Mouse (Mus musculus) lung, adult 18-20 months (tissue): ENCODE measurements at regions not wholly inside any gene's neighbourhood (a gene's known extent, or its start where the extent isn't known, plus 50 kb on each side); places are given as distances from the start of the nearest gene placed in this dataset.
A peak's percentile ranks its signal among the peaks of the same experiment; 100 is the strongest.

Experiments used
- DNase-seq, 2 experiments: peaks; one replicate each; pipeline ENCODE4 v3.0.0; 2022; ENCODE audit warnings: mixed read lengths in 2 of 2

DNA sequence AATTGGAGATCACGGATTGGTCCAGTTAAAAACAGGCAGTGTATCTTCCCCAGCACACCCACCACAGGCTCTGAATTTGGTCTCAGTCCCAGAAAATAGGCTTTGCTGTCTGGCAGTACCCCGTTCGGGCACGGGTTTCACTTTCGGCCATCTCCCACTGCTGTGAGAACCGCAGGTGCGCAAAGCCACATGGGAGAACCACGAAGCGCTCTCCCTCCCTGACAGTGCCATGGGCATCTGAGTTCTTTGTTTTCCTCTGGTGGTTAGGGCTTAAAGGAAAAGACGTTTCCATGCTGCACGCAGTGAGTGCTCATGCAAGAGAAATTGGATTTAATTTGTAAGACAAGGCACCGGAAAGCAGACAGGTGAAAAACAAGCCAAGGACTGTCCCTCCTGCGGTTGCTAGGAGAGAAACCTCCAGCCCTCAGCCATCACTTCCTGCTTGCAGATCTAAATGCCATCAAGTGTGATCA lies 441.3 kb upstream of the 3110018I06Rik start:
- DNase-seq = no peak

DNA sequence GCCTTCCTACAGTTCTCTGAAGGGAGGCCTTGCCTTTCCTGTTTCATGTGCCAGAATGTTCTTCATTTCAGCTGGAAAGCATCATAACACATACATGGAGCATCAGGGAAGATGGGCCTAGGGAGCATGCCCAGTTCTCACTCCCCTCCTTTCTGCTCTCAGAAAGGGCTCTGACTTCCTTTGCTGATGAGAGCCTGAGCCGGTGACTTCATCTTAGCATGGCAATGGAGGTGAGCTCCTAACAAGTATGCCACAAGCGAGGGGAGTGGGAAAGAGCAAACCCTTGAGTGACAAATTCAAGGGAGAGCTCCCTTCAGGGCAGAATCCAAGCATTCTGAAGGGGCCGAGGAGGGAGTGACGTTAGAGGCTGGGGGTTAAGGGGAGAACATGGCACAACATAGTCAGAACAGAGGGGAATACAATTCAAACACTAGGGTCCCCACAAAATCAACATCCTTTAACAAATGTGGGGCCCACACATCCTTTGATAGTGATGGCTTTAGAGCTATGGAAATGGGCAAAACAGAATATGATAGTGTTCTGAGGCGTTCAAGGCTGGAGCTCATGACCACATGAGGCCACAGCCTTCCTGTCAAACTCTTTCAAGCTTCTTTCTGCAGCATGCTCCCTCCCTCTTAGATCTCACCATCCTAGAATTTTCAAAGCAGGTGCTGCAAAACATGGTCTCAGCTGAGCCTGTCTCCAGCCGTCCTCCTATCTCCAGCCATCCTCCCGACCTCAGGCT lies 437.4 kb upstream of the 3110018I06Rik start:
- DNase-seq = no peak

DNA sequence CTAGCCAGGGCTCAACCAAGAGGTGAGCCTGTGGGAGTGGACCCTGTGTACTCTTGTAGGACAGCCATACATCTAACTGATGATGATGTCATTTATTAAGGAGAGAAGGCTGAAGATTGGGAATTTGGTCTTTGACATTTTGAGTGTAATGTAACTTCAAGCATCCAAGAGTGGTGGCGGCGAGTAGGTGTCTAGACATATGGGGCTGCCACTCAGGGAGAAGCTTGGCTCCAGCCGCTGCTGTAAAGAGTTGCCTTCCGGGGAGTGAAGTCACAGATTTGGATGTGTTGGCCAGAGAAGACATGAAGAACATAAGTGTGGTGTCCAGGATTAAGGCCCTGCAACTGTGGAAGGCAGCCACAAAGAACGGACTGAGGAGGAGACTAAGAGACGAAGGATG lies 436.3 kb upstream of the 3110018I06Rik start:
- no peak for DNase-seq

DNA sequence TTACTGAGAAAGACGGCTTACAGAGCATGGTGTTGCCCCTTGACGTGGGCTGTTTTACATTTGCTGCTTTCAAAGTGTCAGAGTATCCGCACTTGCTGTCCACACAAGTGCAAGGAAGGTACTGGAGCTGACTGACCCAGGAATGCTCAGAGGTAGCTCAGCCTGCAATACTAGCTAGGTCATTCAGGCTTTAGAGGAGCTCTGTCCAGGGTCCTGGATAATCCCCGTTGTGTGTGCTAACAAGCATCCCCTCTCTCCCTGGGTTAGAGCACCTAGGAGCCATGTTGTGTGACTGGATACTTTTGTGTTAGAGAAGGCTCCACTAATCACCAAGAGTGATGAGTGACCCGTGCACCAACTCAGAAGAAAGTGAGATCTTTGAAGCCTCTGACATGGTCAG lies 431.9 kb upstream of the 3110018I06Rik start:
- DNase-seq = no peak

DNA sequence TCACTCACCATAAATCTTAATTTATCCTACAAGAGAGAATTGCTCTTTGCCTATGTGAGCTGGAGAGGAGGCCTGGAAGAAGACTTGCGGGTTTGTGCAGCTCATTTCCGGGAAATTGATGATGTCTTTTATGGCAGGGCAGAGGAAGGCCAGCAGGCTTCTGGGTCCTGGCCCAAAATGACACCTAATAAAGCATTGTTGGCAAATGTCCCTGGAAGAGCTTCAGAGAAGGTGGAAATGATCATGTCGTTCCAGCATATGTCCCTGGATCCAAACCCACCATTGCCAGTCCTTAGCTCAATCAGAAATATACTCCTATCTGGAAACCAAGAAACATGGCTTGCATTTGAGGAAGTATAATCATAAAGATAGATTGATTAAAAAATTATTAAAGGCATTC lies 427.9 kb upstream of the 3110018I06Rik start:
- DNase-seq = no peak

DNA sequence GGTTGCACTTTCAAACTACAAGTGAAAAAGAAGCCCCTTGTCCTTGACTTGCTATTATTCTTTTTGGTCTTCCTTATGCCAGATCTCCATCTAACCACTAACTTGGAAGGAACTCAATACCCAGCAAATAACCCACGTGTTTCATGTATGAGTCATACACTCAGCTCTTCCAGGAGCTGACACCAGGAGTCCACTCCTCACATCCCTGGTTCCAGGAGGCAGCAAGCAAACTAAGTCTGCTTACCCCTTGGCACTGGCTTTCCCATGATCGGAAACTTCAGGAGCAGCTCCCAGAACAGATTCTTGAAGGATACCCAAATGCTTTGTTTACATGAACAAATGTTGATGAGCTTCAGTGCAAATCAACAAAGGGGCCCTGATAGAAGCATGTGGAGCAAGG lies 421.1 kb upstream of the 3110018I06Rik start:
- no peak for DNase-seq

DNA sequence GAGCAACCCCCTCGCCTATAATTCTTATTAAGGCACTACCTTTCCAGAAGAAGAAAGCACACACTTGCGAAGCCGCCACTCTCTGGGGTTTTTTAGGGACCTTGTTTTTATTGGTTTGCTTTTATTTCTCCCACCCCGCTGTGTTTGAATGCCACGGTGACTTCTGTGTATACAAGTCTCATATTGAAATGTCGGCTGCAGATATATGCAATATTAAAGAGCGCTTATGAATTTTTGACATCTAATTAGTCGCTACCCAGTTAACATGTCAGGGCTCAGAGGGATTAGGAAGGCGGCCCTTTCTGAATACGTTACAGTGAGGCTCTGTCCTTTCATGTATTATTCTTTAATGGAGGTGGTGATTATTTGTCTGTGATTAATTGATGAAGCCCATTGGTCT lies 405.9 kb upstream of the 3110018I06Rik start:
- no peak for DNase-seq

DNA sequence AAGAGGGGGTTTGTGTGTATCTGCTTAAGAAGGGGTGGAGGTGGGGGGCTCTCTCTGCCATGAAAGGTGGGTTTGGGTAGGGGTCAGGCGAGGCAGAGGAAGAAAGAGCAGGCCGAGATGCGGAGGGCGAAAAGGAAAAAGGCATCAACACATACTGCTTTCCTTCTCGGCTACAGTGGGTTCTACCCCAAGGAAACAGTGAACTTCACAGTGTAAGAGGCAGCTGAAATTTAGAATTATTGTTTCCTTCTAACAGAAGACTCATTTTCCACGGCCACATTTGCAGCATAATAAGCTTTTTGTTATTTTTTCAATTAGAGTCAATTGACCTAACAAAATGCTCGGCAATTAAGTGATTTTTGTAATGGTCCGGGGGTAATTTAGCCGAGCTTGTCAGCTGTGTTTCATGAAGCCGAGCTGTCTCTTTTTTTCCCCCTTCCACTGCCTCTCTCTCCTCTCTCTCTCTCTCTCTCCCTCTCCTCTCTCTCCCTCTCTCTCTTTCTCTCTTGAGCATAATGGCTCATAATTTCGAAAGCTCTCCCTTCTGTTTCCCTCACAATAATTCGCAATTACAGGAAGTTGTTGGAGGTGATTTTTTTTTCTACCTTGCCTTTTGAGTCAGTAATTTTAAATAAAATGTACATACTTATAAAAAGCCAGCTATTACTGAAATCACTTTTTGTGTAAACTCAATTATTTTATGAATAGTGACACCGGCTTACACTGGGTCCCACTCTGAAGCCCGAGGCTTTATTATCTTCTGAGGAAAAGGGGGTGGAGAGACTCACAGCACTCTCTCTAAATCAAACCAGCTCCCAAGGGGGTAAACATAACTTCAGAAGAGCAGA lies 403.1 kb upstream of the 3110018I06Rik start:
- DNase-seq = no peak

DNA sequence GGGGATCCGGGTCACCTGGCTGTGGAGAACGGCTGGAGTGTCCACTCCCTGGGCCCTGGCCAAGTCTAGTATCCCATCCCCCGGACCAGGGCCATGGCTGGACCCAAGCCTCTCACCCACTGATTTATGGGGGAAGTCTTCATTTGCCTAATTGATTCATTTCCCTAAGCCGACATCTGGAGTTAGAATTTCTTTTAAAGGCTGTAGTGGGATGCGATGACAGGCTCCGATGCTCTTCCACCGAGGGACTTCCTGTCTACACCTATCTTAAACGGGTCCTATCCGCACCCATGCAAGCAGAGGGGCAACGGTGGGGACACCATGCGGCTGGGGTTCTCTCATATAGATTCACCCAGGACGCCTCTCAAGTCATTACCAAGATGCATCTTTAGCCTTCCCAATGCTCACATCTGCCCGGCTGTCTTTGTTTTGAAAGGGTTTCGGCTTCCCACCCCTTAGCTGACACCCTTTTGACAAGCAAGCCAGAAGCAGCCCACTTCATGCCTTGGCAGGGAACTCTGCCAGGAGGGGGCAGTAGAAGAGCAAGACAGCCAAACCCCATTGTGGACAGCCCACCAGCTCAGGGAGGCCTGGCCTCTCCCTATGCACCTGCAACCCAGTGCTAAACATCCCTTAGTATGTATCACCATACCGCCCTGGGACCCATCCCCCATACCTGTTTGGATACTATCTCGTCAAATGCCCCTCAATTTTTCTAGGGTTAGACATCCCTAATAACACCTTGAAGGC lies 402.4 kb upstream of the 3110018I06Rik start:
- DNase-seq = peak in 1 of 2 experiments; percentile 4

DNA sequence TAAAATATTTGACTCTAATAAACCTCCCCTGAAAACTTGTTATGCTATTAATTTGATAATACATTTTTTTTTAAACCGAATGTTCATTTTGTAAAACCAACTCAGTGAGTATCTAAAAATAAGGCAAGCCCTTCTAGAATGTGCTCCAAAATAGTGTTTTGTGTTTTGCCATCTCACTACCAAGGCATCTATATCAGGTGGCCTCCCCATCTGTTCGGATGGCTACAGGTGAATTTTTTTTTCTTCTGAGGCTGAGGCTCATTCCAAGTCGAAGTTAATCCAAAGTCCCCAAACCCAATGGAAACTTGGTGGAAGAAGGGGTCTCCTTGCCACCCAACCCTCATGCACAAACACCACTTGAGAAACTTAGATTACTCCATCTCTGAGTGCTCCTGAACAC lies 396.3 kb upstream of the 3110018I06Rik start:
- DNase-seq = no peak

DNA sequence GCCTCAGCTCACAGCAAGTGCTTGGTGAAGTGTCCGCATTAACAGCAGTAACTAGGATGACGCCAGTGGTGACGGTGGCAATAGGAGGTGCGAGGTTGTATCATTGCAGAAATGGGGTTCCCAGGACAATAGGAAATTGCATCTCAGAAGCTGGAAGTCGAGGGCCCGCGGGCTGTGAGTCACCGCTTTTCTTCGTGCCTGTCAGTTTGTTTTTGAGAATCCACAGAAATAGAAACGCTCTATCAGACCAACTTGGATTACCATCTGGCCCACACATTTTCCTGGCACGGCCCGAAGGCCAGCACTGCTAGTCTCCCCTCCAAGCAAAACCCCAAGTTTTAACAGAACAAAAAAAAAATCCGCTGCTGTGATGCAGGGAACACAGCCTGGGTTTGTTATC lies 395.1 kb upstream of the 3110018I06Rik start:
- no peak for DNase-seq

DNA sequence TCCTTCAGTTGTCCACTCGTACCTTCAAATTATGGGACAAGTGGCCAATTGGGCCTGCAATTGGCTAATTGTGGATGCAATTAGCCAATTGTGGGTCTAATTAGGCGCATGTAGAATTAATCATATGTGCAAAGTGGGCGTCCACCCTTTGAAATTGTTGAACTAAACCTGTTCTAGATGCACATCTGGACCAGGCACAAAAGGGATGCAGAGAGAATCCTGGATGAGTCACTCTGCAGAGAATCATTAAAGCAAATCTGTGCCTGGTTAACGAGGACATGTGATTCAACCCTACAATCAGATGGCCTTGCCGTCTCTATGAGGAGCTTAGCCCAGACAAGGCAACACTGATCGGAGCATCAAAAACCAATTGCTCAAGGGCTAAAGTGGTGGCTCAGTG lies 393.0 kb upstream of the 3110018I06Rik start:
- DNase-seq = no peak

DNA sequence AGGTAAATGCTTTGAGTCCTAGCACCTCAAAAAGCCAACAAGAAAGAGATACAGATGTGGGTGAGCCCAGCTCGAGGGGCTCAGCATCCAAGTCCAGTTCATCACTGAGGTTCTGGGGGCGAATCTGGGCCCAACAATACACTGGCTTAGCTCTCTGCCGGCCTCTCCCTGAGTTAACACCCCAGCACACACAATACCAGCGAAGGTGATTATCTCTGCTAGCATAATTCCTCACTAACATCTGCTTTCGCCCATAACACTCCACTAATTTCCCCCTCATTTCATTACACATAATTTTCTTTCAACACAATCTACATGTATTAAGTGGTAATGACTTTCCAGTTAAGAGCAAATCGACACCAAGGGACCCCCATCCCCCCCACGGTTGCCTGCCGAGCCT lies 383.9 kb upstream of the 3110018I06Rik start:
- no peak for DNase-seq

DNA sequence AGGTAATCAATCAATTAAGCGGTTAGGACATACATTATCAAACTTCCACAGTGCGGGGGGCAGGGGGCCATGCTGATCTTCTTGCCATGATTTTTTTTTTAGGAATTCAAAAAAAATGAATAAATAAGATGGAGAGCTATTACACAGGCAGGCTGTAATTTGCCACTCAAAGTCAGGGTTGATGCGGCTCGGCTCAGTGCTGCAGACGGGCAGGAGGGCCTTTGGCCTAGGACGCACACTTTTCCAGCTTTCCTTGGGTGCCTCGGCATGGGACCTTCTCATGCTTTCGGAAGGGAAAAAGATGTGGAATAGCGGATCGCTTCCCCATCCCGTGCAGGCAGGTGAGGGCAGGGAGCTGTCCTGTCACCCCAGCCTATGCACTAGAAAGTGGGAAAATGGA lies 383.4 kb upstream of the 3110018I06Rik start:
- DNase-seq = no peak

DNA sequence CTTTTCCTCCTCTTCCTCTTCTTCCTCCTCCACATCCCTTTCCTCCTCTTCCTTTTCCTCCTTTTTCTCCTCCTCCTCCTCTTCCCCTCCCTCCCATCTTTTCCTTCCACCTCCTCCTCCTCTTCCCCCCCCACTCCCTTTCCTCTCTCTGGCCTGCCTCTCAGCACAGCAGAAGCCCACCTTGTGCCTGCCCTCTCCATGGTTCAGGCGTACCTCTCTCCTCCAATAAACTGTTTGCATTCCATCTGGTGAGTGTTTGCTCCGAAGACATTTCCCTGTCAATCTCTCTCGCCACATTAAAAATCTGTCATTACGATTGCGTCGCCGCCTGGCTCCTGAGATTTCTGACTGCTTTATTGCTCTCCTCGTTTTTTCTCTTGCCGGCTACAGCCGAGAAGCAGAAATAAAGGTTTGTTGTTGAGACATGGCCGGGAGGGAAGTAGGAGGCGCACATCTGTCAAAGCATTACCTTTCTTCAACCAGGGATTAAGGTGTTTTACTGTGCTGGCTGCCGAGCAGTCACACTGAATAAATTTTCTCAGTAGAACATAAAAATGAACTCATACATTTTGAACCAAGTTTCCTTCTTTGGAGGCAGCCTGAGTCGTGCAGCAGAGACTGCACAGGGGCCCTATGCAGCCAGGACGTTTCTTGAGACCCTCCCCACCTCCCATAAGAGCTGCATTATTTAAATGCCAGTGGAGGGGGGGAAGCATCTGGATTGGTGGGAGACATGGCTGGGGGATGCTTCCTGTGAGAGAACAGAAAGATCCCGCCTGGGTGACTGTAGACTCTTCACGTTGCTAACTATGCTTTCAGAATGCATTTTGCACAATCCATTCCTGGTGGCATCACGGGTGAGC lies 376.3 kb upstream of the 3110018I06Rik start:
- DNase-seq = no peak

DNA sequence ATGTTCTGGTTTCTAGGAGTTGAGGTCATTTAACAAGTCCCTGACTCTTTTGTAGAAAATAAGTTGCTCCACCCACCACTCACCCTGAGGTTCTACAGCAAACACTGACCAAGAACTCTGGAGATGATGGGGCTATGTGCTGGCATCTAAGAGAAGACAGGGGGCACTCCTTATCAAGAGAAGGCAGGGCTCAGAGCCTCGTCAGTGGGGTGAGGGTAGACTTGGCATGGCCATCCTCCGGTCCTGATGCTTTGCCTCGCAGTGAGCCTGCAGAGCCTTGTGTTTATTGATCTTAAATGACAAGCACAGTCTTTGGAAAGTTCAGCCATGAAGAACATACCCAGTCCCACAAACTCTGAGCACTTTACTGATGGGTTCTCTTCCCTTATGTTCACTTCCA lies 370.1 kb upstream of the 3110018I06Rik start:
- no peak for DNase-seq

DNA sequence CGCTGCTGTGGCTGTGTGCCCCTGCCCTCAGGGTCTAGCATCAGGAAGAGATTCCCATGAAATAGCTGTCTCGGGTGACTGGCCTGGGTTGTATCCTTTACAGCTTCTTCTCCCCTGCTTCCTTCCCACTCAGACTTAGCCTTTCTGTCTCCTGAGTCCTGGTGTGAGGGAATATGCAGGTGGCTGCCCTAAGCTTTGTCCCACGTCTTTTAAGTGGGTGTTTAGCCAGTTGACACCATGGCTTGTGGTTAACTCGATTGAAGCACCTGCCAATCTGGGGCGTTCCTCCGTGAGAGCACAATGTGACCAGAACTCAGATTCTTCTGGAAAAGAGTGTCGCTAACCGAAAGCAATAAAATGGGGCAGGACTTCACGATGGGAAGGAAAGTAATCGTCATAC lies 369.4 kb upstream of the 3110018I06Rik start:
- no peak for DNase-seq

DNA sequence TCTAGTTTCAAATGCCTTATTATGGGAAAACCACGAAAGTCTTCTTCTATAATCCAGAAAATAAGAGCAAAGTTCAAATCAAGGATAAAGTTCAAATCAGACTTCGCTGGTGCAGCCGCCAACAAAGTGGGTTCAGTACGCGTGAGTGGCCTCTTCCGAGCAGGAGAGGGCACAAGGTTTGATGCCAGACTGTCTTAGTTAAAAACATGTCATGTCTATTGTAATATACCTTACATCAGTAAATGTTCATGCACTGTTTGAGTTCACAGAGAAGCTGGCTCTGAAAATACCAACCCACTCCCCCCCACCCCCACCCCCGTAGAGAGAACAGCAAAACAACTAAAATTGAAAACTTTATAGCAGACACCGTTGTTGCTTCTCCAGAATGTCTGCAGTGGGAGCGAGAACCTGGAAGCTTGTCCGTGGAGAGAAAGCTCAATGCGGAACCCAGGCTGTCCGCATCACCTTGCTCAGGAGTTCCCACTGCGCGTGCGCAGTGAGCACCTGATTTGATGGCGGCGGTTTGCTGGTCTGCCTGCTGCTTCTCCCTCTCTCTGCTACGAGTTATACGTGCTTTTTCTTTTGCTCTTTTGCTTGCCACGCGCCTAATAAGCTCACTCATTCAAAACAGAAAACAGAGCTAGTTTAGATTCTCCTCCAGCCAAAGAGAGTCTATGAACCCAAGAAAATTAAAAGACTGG lies 367.8 kb upstream of the 3110018I06Rik start:
- no peak for DNase-seq

DNA sequence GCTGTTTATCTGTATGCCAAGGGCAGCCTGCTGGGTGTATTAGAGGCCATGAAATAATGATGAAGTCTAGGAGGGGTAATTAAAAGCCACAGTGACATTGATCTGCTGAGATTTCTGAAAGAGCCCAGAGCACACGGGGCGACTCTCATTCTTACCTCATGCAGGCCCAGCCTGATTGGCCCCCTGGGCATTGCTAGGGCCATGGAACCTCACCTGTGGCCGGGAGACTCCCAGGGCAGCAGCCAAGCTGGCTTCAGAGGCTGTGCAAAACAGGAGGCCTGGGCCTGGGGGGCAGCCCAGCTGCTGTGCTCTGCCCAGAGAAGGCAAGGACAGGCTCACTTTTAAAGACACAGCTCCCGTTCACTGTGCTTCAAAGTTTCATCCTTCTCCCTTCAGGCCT lies 366.4 kb upstream of the 3110018I06Rik start:
- DNase-seq = no peak

DNA sequence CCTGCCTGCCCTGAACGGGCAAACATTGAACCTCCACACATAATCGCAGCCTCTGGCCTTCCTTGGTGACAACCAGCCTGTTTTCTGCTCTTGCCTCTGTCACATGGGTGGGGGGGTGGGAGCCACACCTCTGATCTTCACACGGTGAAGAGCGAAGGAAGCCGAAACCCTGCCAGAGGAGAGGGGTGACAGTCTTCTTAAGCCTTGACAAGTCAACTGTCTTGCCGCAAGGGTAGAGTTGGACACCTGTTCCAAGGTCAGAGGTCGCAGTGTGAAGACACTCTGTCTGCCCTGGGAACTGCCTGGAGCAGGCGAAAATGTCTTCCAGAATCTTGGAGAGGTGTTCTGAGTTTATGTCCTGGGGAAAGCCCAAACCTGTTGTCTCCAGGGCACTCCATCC lies 364.8 kb upstream of the 3110018I06Rik start:
- no peak for DNase-seq

DNA sequence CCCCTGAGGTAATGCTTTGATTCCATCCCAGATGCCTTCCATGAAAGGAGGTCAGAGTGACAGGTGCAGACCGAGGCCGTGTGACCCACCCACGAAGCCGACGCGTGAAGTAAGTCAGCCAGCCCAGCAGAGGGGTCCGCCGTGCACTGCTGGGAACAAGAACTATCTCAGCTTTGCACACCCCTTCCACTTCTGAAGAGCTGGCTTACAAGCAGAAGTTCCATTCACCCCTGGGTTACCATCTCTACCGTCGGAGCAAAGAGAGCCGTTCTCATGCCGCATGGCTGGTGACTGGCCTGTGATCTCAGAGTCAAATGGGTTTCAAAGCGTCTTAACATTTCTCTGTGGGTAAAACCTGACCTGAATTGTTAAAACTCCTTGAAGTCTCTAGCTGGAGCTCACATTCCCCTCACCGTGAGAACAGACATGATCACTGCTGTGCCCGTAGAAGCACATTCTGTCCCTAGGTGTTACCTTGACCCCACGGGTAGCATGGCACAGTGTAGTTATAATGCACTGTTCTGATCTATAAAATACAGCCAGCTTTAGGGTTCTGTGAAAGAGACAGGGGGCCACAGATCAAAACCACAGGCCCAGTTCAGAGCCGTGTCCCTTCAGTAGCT lies 364.1 kb upstream of the 3110018I06Rik start:
- DNase-seq = no peak
